Mouse (Mus musculus) megakaryocyte progenitor cell, adult 5-6 weeks (primary cell): Measurements from ENCODE around the gene Tspan5. TPM values are rescaled to one million over a fixed set of nuclear protein-coding genes. Genes with fewer than 3 reads are reported as not detected.

ENCODE experiments used
- ATAC-seq: replicated peaks from 2 replicates; pipeline ENCODE4 v1.8.0; 2016; ENCODE audit warnings: mild to moderate bottlenecking, moderate TSS enrichment, inconsistent platforms; ENCODE audit not compliant: poor library complexity
- total RNA-seq, 2 experiments: library from RNA; stranded (forward) in 1 of 2; stranded (reverse) in 1 of 2; fragments of 157-497, 149-512 nt in 1 of 2; fragments of 200-1000 nt in 1 of 2; gene quantifications; 2 replicates each; pipeline versions ENCODE4 v1.2.3 to v1.2.4; 2015 to 2017

The Tspan5 gene
- total RNA-seq, 2 experiments from 2014 or later = 26.5 to 40.5 TPM

DNA sequence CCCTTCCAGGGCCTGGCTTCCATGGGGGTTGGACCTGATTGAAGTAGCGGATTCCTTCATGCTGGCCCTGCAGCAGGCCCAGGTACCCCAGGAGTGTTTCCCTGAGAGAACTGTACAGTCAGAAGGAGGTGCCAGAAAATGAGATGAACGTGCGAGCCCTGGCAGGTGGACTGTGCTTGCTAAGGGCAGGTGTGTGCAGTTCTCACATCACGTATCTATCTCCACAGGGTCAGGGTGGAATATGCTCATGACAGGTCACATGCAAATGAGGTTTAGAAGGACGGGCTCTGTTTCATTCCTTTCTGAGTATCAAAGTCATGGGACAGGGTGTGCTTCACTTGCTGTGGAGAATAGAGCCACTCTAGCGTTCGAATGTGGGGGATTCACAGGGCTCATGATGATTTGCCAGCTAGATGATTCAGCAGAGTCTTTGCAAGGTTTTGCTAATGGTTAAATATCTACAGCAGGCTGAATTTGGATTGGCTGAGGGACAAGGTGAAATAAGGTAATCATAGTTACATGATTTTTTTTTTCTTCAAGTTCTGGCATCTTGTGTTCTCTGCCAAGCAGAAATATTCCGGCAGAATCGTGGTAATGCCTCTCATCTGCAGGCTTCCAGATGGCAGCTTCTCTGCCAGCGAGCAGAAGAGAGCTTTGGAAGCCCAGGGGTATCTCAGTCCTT, 28.8 kb downstream of the Tspan5 start:
- no peak for ATAC-seq

DNA sequence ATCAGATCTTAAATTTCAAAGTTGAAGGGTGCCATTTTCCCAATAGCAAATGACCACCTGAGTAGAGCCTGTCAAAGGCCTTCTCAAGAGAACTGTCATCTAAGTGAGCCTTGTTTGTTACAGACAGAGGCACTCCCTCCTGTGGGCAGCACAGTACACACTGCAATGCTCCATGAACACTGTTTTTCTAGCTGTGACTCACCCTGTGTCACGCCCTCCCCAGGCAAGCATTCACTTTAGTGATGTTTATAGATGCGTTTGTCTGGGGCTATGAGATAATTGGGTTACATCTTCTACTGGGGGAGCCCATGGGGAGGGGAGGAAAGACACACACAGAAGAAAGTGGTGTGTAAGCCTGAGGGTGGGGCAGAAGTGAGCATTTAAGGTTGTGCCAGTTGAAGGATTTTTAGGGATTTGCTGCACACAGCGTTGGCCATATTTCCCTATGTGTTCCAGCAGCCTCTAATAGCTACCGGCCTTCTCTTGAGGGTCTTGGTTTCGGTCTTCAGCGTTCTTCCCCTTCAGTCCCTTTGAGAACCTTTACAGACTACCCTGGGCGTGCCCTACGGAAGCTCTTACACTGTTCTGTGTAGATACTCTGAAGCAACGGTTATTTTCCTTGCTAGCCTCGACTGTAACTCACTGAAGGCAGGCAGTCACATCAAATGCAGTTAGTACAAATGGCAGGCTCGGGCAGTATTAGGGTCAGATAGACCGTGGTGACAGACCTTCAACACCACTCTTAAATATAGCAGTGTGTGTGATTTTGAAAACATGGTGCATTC, 29.7 kb downstream of the Tspan5 start:
- peak; percentile 50 for ATAC-seq

DNA sequence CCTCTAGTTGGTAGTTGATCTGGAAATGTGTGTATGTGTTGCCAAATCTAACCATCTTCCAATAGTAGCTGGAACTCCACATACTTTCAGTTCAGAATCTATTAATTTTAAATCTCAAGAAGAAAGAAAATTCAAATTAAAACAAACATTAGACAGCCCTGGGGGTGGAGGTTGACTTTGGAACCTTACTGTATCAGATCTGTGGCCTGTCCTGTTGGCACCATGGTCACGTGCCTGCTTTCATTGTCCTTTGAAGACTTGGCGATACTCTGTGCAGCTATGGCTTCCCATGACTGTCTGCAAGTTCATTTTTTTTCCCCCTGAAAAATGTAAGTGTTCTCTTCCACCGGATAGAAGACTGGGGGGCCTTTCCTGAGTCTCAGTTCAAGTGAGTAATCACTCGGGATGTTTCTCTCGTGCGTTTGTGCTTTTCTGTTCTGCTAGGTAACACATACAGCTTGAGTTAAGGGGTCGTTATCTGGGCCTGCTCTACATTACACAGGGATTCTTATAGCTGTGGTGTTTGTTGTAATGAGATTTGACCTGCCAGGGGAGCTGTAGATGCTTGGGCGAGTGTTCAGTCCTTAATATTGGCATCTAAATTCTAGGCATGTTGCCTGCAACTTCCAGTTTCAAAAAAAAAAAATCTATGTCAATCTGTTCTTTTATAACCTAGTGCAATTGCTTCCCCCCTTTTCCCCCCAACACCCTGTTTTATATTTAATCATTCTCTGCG, 32.0 kb downstream of the Tspan5 start:
- ATAC-seq = no peak

DNA sequence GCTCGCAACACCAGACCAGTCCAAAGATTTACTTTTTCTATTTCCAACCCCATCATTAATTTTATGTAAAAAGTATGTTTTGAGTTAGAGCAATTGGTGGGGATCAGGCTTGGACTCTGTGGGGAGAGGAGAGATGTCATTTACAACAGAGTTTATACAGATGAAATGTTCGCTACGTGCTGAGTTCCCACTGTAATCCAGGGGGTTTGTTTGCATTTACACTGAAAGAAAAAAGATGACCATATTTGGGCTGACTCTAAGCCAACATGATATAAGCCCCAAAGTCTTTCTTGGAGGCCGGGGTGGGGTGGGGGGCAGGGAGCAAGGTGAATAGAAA, 32.6 kb downstream of the Tspan5 start:
- ATAC-seq = no peak

DNA sequence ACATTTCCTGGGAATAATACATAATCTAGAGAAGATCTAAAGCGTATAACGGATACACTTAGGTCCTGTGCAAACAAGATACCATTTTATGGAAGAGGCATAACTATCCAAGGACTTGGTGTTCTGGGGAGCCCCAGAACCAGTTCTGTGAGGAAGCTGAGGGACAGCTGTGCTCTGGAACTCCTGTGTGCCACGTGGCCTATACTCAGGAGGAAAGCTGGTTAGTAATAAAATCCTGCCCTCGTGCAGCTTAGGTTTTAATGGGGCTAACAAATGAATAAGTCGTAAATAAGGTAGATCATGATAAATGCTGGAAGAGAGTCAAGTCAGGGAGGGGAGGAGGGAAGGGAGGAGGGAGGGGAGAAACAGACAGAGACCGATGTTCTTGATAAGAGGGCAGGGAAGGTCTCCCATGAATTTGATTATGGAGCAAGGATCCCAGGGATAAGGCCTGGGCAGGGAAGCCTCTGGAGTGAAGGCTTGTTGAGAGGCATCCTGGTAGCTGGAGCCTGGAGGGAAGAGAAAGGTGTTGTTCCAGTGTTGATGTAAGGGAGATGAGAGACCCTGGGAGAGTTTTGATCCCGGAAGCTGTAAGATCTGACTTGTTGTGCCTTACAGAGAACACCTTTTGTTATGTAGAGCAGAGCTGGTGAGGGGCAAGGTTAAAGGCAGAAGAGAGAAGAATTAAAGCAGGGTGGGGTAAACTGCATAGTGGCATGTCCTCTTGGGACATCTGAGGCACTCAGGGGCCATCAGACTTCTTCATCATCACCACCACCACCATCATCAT, 34.1 kb downstream of the Tspan5 start:
- no peak for ATAC-seq

DNA sequence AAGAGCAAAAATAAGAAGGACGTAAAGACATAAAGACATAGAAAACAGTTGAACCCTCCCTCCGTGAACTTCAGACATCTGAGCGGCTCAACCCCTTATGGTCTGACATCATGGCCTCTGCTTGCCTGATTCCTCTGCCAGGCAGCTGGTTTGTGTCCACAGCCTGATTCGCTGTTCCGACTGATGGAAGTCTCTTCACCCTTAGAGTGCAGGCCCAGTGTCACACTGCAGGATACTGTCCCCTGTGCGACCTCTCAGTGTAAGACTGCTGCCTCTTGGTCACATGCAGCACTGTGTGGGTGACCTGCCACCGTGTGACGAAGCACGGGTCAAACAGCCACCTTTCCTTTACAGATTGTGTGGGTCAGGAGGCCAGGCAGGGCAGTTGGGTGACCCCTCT, 39.5 kb downstream of the Tspan5 start:
- no peak for ATAC-seq

DNA sequence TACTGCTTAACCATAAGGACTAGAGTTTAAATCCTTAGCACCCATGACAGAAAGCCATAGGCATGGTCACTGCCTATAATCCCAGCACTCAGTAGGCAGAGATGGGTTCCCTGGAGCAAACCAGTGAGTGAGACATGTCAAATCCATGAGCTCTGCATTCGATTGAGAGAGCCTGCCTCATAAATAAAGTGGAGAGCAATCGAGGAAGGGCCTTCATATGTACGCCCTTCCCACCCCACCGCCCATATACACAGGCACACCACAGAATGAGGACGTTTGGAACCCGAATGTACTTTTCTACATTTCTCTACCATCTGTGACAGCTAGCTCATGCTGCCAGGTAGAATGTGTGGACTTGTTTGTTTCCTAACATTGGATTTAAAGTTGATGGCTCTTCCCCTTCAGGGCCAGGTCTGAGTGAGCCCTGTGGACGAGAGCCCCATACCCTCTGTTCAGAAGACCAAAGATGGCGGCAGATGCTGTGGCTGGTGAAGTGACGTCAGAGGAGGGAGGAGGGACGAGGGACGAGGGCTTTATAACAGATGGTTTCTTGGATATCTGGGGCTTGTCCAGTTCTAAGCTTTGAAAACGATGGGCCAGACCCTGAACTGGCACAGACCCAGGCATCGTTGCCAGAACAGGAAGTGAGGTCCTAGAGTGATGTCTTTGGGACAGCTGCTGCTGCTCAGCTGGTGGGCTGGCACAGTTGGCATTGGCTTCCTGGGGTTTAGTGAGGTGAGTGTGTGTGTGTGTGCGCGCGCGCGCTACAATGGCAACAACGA, 42.1 kb downstream of the Tspan5 start:
- peak; percentile 37; the same call in 1 of the 2 replicates for ATAC-seq

DNA sequence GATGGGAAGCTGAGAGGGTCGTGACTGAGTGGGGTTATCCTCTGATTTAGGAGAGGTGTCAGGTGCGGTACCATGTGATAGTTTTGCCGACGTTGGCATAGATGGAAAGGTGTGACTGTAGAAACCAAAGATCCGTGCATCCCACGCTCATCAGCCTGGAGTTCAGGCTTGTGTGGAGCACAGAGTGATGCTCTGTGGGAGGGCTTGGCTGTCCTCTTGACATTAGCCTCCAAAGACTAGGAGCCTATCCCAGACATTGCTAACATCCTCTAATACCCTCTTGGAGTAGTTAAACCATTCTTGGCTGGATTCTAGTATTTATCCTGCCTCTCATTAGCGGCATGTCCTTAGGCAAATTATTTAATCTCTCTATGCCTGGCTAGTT, 42.6 kb downstream of the Tspan5 start:
- no peak for ATAC-seq

DNA sequence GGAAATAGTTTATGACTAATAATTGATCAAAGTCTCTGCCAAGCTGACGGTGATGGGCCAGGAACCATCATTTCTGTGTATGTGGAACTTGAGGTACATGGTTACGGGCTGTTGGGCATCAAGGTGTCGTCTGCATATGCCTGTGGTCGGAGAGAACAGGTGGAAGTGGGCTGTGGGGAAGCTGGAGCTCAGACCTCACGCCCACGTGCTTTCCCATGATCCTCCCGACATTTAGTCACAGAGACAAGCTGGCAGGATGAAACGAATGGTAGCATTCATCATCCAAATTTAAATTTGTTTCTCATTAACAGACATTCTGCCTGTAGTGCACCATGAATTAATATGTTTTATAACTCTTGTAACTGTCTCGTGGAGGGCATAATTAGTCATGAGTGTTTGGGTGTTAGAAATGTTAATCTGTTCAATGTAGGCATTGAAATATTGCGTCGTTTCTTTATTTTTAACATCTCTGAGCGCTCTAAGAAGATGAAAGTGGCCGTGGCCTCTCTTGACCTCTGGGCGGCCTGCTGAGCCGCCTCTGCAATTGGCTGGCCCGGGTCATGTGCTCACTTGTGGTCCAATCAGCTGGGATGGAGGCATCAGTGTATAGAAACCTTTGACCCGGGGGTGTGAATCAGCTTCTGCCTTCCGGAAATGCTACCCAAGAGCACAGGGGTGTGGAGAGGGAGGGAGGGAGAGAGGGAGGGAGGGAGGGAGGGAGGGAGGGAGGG, 45.9 kb downstream of the Tspan5 start:
- ATAC-seq = no peak

DNA sequence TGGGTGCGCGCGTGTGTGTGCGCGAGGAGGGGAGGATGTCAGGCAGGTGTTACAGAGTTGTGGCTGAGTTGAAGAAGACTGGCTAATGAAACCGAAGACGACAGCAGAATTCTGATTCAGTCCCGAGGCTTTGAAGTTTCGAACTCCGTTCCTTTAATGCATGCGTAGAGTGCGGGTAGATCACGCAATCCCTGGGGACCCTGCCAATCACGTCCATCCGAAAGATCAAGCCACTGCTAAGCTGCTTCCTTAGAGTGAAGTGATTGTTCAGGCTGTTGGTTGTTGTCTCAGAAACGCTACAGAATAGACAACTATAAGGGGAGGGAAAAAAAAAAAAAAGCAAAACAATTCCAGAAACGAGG, 46.5 kb downstream of the Tspan5 start:
- ATAC-seq = no peak

DNA sequence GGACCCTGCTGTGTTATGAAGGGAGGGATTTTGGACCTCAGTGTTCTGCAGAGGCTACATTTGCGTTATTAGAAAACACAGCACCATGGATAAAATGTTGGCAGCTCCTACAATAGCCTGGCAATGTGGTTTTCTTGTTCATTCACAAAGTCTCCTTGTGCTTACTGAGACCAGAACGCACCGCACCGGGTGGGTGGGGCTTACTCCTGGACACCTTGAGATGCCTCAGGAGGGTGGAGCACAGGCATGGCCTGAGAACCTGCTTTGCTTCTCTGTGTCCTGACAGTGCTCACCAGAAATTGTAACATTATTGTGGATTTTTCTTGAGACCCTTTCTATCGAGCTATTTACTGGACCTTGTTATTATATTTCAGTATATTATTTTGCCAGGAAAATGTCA, 47.3 kb downstream of the Tspan5 start:
- no peak for ATAC-seq

DNA sequence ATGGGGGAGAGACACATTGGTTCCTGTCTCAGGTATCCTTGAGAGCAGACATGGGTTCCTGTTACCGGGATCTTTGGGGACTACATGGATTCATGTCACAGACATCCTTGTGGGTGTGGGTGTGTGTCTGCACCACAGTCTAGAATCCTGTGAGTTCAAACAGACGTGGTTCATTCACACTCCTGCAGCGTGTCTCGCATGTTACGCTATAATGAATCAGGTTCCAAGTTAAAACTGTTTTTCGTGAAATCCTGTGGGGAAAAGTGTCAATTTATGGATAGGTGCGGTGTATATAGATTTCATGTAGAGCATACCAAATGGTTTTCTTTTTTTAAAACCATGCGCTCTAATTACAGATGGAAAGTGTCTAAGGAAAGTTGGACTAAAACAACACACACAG, 52.5 kb downstream of the Tspan5 start:
- no peak for ATAC-seq

DNA sequence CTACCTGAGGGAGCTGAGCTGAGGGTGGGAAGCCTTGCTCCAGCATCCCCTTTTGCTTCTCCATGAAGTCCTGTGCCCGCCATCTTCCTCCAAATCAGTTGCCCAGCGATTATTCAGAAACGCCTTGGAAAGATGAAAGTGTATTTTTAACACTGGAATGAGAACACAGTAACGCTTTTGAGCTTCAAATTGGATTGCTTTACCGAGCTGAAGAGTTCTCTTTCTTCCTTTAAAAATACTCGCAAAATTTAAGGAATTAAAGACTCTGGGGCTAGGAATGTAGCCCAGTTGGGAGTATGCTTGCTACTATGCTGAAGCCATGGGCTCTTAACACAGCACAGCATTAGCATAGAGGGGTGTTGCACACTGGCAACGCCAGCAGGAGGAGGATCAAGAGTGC, 54.0 kb downstream of the Tspan5 start:
- ATAC-seq = no peak

DNA sequence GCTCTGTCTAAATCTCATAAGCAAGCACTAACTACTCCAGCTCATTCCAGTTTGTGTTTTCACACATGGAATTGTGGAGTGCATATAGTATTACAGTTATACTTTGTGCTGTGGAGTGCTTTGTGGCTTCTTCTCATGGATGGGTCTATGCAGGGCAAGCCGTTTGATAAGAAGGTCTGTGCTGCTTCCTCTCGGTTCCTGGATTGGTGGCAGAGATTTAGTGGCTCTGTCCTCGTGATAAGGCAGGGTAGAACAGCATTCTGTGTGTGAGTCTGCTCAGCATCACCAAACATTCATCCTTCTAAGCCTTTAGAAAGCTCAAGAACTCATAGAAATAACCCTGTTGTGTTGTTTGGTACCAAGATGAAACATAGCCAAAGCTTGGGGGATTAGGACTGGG, 54.6 kb downstream of the Tspan5 start:
- no peak for ATAC-seq

DNA sequence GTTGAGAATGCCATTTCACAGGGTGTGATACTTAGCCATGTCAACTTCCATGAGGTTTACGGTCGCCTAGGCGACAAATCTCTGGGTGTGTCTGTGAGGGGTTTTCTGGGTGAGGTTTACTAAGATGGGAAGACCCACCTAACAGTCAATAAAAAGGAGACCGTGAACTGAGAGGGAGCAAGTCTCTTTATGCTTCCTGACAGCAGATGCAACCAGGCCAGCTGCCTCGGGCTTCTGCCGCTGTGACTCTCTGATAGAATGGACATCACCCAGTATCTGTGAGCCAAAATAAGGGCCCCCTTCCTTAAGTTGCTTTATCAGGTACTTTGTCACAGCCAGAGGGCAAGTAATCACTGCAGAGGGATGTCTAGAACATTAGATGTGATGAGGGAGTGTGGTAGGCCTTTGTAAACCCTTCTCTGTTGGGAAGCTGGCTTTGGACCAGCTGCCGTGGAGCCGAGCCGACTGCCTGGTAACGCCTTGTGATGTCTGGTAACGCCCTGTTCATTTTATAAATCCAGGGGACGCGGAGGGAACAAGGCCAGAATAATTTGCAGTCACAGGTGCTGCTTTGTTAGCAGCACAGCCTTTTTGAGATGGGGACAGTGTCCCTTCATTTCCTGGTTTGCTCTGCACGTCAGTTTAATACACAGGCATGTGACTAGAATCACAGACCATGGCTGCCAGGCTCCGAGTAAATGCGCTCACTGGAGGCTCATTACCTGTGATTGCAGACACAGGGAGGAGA, 58.8 kb downstream of the Tspan5 start:
- ATAC-seq = no peak

DNA sequence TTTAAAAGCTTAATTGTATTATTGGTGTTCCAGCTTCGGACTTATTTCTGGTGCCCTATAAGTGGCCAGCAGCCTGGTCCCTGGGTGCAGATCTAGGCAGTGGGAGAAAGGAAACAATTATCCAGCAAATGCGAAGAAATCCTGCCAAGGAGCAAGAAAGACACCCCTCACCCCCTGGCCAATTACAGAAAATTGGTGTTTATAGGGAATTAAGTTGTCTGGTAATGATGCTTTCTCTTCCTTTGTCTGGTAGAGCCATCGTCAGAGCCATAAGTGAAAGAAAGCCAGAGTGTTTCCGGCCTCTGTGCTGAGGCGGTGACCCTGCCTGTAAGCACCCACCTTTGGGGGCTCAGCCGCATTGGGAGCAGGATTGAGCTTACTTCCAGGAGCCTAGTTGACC, 59.7 kb downstream of the Tspan5 start:
- ATAC-seq = no peak

DNA sequence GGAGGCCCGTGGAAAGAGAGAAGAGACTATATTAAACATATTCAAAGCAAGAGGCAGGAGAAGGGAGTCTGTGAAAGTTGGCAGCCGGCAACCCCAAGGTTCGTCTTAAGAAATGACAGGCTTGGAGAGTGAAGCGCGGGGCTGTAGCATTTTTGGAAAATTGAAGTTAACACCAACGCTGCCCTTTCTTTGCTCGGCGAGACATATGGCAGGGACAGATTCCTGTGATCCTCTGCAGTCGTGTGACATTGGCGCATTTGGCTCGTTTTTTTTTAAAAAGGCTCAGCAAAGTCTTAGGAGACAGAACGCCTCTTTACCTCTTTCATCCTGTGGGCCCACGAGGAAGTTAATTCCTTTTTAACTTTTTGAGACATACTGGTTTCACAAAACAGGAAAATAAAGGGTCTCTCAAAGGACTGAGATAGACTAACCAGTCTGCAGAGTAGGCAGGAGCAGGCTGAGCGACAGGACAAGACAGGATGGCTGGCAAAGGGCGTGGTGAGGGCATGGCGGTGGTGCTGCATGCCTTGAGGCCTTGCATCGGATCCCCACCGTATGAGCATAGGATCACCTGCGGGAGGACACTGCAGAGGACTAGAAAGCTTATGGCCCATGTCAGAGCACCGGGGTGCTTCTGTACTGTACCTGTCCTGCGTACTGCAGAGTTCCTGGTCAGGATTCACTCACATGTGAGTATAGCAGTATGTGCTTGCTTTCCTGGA, 60.9 kb downstream of the Tspan5 start:
- no peak for ATAC-seq

DNA sequence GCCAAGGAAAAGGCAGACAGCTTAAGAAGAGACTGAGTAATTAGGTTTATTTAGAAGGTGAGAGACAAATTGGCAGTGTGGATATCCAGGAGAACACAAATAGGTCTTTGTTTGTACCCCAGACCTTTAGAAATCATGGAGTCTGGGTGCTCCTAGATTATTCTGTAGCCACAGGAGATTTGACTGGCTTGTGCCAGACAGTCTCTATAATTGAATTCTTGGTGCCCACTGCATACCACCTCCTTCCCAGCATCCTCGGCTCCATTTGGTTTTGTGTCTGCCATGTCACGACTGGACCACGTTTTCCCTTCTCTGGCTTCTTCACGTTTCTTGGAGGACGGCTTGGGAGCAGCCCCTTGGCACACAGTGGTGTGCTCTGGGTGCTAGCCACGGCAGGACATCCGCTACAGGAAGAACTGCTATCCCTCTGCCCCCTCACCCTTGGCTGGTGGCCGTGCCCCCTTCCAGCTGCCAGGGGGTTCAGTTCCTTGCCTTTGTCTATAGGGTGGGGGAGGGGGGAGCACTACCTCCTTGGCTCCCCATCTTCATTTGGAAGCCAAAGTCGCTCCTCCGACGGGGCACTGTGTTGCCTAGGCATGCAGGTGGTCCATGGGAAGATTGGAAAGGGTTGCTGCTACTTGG, 61.6 kb downstream of the Tspan5 start:
- ATAC-seq = no peak
